In genomic region chr16:17489469-17490111, GRCm38 (mm10) we compare ENCODE assay signal across 8 mouse cellular contexts. TPM values are rescaled to one million over a fixed set of nuclear protein-coding genes. Genes with fewer than 3 reads are reported as not detected.
DNase-seq lines count a peak whose midpoint lies in the region; ATAC-seq and TF ChIP-seq lines count a peak whose summit lies in the region.

Gene Aifm3, plus strand, starts transcription at chr16:17489611.

- H3K4me3 ChIP-seq in neural tube, embryonic 11.5 days (ENCODE audit: low read depth, low read length), result peak within 1 kb of the TSS; percentile 37
- H3K4me3 ChIP-seq in forebrain, postnatal 0 days (ENCODE audit: low read depth, low read length), result peak within 1 kb of the TSS; percentile 39
- H3K4me3 ChIP-seq in megakaryocyte, embryonic 14.5 days (replicated peaks), result peak within 1 kb of the TSS; percentile 86

- H3K27ac ChIP-seq in neural tube, embryonic 11.5 days (ENCODE audit: low read depth, low read length), result no peak within 1 kb of the TSS
- no peak within 1 kb of the TSS for H3K27ac ChIP-seq in forebrain, postnatal 0 days (ENCODE audit: low read depth, low read length)

- under 1% methylated on average over 46 of the region's 47 CpGs for WGBS in neural tube, embryonic 11.5 days
- WGBS in forebrain, postnatal 0 days, result 2% methylated on average over 37 of the region's 47 CpGs

- DNase-seq in neural tube, embryonic 11.5 days (ENCODE audit: low spot score), result peak; percentile 26
- DNase-seq in neural tube, embryonic 10.5 days (ENCODE audit: extremely low spot score, low spot score), result no peak
- peak; percentile 61 for DNase-seq in cerebellum, adult 8-10 months
- no peak for DNase-seq in forebrain, postnatal 0 days
- DNase-seq in layer of hippocampus, postnatal 10 days (ENCODE audit: low spot score in 2 of 2), result no peak
- DNase-seq in thymus, postnatal 25 days, result peak; percentile 30
- DNase-seq in right cerebral cortex, adult 18-20 months, result no peak

- peak; percentile 77; the same call in 1 of the 2 replicates for ATAC-seq in neural tube, embryonic 11.5 days (ENCODE audit: insufficient read depth, low FRiP score, low TSS enrichment)
- ATAC-seq in forebrain, postnatal 0 days, result peak; percentile 47

- no peak for TF ChIP-seq CTCF in forebrain, postnatal 0 days (IDR thresholded peaks at IDR 0.05; ENCODE audit: low read depth)

- H3K27me3 ChIP-seq in neural tube, embryonic 11.5 days (ENCODE audit: control insufficient read depth, insufficient read depth, low read length), result peaks cover 8% of the 10 kb centered on the region; the same call in 1 of the 2 replicates
- no peaks in the 10 kb centered on the region for H3K27me3 ChIP-seq in forebrain, postnatal 0 days (ENCODE audit: insufficient read depth, low read length)
- peaks cover 39% of the 10 kb centered on the region for H3K27me3 ChIP-seq in megakaryocyte, embryonic 14.5 days (replicated peaks)

- H3K4me2 ChIP-seq in neural tube, embryonic 11.5 days (ENCODE audit: low read depth), result peak within 1 kb of the TSS; percentile 76
- H3K4me2 ChIP-seq in forebrain, postnatal 0 days (ENCODE audit: low read depth), result peak within 1 kb of the TSS; percentile 81

- H3K36me3 ChIP-seq in neural tube, embryonic 11.5 days (ENCODE audit: control insufficient read depth, insufficient read depth, low read length), result 0 out of 2 replicates have a peak, but pooled peaks cover 1% of the 10 kb centered on the region
- peaks cover 23% of the 10 kb centered on the region for H3K36me3 ChIP-seq in forebrain, postnatal 0 days (ENCODE audit: insufficient read depth)
- peaks cover 42% of the 10 kb centered on the region for H3K36me3 ChIP-seq in megakaryocyte, embryonic 14.5 days (replicated peaks; ENCODE audit: low read length)

- H3K9me3 ChIP-seq in neural tube, embryonic 11.5 days (ENCODE audit: control insufficient read depth, low read length), result no peaks in the 10 kb centered on the region
- no peaks in the 10 kb centered on the region for H3K9me3 ChIP-seq in forebrain, postnatal 0 days (ENCODE audit: low read length)
- no peaks in the 10 kb centered on the region for H3K9me3 ChIP-seq in megakaryocyte, embryonic 14.5 days

- H3K4me1 ChIP-seq in neural tube, embryonic 11.5 days (ENCODE audit: control insufficient read depth, insufficient read depth, low read length), result 0 out of 2 replicates have a peak, but pooled peaks cover 5% of the 10 kb centered on the region
- no peaks in the 10 kb centered on the region for H3K4me1 ChIP-seq in forebrain, postnatal 0 days (ENCODE audit: insufficient read depth)
- H3K4me1 ChIP-seq in megakaryocyte, embryonic 14.5 days, result peaks cover 49% of the 10 kb centered on the region

- H3K9ac ChIP-seq in neural tube, embryonic 11.5 days (ENCODE audit: low read length), result peak within 1 kb of the TSS; percentile 50
- H3K9ac ChIP-seq in forebrain, postnatal 0 days, result peak within 1 kb of the TSS; percentile 35

RNA-seq across cellular contexts. Expression of gene Aifm3, which starts in this region (rescaled TPM):
- polyA plus RNA-seq in neural tube, embryonic 11.5 days (2014; fragmentation: Nextera tagmentation; extraction: Ambion mirVana), result 0.77 and 0.88 TPM in 2 replicates
- total RNA-seq in forebrain, postnatal 0 days (2014; rRNA removed), result 15.2 and 21.8 TPM in 2 replicates
- 7.5 and 12.7 TPM in 2 replicates for polyA plus RNA-seq in forebrain, postnatal 0 days (2015; fragmentation: Nextera tagmentation; extraction: Ambion mirVana)
- 10 to 100 TPM; 36.4 to 39.9 TPM for total RNA-seq in layer of hippocampus, postnatal 10 days (2021)
- polyA plus RNA-seq in megakaryocyte, embryonic 14.5 days (2012; ENCODE audit: insufficient read depth, low replicate concordance), result 0.03 TPM in 1 of 2 replicates, not detected in the other

Comparison
In these comparisons a context has a peak if more than half of its experiments do, and no peak if none do; other contexts are left out.
1. Peak in DNase-seq, ATAC-seq, H3K4me3 ChIP-seq, H3K9ac ChIP-seq and H3K4me2 ChIP-seq in neural tube, embryonic 11.5 days; RNA of the gene not detected or under 1 TPM.
2. DNase-seq: peak in cerebellum, adult 8-10 months (single experiment) and thymus, postnatal 25 days (single experiment); none in neural tube, embryonic 10.5 days (single experiment), forebrain, postnatal 0 days (single experiment), layer of hippocampus, postnatal 10 days (0 of 2) and right cerebral cortex, adult 18-20 months (single experiment).
3. Peak in every context shown above with its lines, with median percentiles within 50 percentile points of each other: H3K4me3 ChIP-seq.